Mouse (Mus musculus) midbrain, postnatal 0 days (tissue): ENCODE data around the gene Arl2bp. TPM values are rescaled to one million over a fixed set of nuclear protein-coding genes. Genes with fewer than 3 reads are reported as not detected.

Experiments
- ATAC-seq: fragments of 200-750 bp; cut with Nextera tagmentation; 2 replicates; pipeline ENCODE4 v1.8.0; 2017; ENCODE audit warnings: moderate number of reproducible peaks, mild to moderate bottlenecking, moderate TSS enrichment, moderate library complexity; ENCODE audit not compliant: low FRiP score
- DNase-seq: peaks from one replicate; pipeline ENCODE4 v3.0.0-alpha.2; 2015; ENCODE audit warnings: low spot score
- H3K27ac ChIP-seq: fragments of 300-500 bp; sonication (generic); 2 replicates; pipeline ENCODE4 v1.5.1; 2014; ENCODE audit warnings: low read depth, mild to moderate bottlenecking, low read length, mixed read lengths
- H3K27me3 ChIP-seq: fragments of 300-500 bp; sonication (generic); 2 replicates; pipeline ENCODE4 v1.6.1; 2014; ENCODE audit warnings: low read length, control low read depth, mixed read lengths; ENCODE audit not compliant: insufficient read depth
- H3K36me3 ChIP-seq: fragments of 300-500 bp; sonication (generic); 2 replicates; pipeline ENCODE4 v1.6.1; 2014; ENCODE audit warnings: low read length, control low read depth, mixed read lengths; ENCODE audit not compliant: insufficient read depth
- H3K4me1 ChIP-seq: fragments of 300-500 bp; sonication (generic); 2 replicates; pipeline ENCODE4 v1.6.1; 2014; ENCODE audit warnings: mild to moderate bottlenecking, control low read depth, antibody characterized with exemption, low read length, mixed read lengths; ENCODE audit not compliant: insufficient read depth
- H3K4me2 ChIP-seq: fragments of 300-500 bp; sonication (generic); 2 replicates; pipeline ENCODE4 v1.6.1; 2014; ENCODE audit warnings: low read depth, mild to moderate bottlenecking, low read length, mixed read lengths; ENCODE audit not compliant: poor library complexity, severe bottlenecking
- H3K4me3 ChIP-seq: fragments of 300-500 bp; sonication (generic); 2 replicates; pipeline ENCODE4 v1.5.1; 2014; ENCODE audit warnings: low read depth, mild to moderate bottlenecking, low read length, moderate library complexity
- H3K9ac ChIP-seq: fragments of 300-500 bp; sonication (generic); replicated peaks from 2 replicates; pipeline ENCODE4 v1.6.1; 2014; ENCODE audit warnings: mild to moderate bottlenecking, low read length, moderate library complexity, mixed read lengths; ENCODE audit not compliant: poor library complexity, severe bottlenecking
- H3K9me3 ChIP-seq: fragments of 300-500 bp; sonication (generic); 2 replicates; pipeline ENCODE4 v1.6.1; 2016; ENCODE audit warnings: low read length, control low read depth
- CTCF ChIP-seq: IDR thresholded peaks from 2 replicates; pipeline ENCODE4 v1.5.1; 2016; ENCODE audit warnings: antibody characterized with exemption, mild to moderate bottlenecking
- WGBS: fragments of 180-500 bp; shearing (Covaris S2); extraction: QIAGEN DNeasy Blood & Tissue Kit; methylation state at CpG from one replicate; pipeline ENCODE4 v1.1.7; 2014; 5-methylcytosine and 5-hydroxymethylcytosine counted together
- polyA plus RNA-seq: library from polyadenylated mRNA; unstranded; fragments of >200 nt; fragmentation: Nextera tagmentation; extraction: Ambion mirVana; gene quantifications from 2 replicates; pipeline ENCODE4 v1.2.1, GENCODE M21; 2015
- total RNA-seq: library from RNA; depleted of rRNA; stranded (reverse); fragments of >200 nt; gene quantifications from 2 replicates; pipeline ENCODE4 v1.2.3, GENCODE M21; 2014

Gene Arl2bp
- total and polyA plus RNA-seq, 2 experiments from 2014 or later = 187 to 246 TPM

GRCm38 (mm10) chr8:94697956-94698355 lies 31.6 kb downstream of the Arl2bp start:
- ATAC-seq = no peak
- no peak overlapping the region for H3K9ac ChIP-seq
- no peaks in the 10 kb centered on the region for H3K36me3 ChIP-seq

GRCm38 (mm10) chr8:94699366-94699765 lies 33.0 kb downstream of the Arl2bp start:
- H3K9ac ChIP-seq = no peak overlapping the region
- DNase-seq (no peak), ATAC-seq (no peak)
- peaks cover 28% of the 10 kb centered on the region for H3K27me3 ChIP-seq
- no peak overlapping the region for H3K4me3 ChIP-seq
- H3K4me2 ChIP-seq = no peak overlapping the region
- no peak for TF ChIP-seq CTCF
- H3K36me3 ChIP-seq = no peaks in the 10 kb centered on the region
- WGBS = 54% methylated on average over 16 of the region's 16 CpGs
- no peak overlapping the region for H3K27ac ChIP-seq
- H3K4me1 ChIP-seq = no peaks in the 10 kb centered on the region
- H3K9me3 ChIP-seq = no peaks in the 10 kb centered on the region

More at GRCm38 (mm10) chr8:94697956-94698355, 31.6 kb downstream of the Arl2bp start:
- H3K4me3 ChIP-seq = no peak overlapping the region
- no peak overlapping the region for H3K27ac ChIP-seq
- TF ChIP-seq CTCF = no peak
- peaks cover 36% of the 10 kb centered on the region for H3K27me3 ChIP-seq
- DNase-seq = no peak
- no peak overlapping the region for H3K4me2 ChIP-seq
- no peaks in the 10 kb centered on the region for H3K9me3 ChIP-seq
- 83% methylated on average over 6 of the region's 6 CpGs for WGBS
- no peaks in the 10 kb centered on the region for H3K4me1 ChIP-seq

- Histone ChIP-seq H3K4me1 (no peaks in the 10 kb centered on the region), H3K27ac (no peak overlapping the region), H3K4me3 (no peak overlapping the region), H3K27me3 (peaks cover 21% of the 10 kb centered on the region), H3K36me3 (no peaks in the 10 kb centered on the region), H3K4me2 (no peak overlapping the region), H3K9ac (no peak overlapping the region), H3K9me3 (no peaks in the 10 kb centered on the region)
- ATAC-seq = no peak
- no peak for TF ChIP-seq CTCF
- WGBS = 94% methylated on average over 4 of the region's 4 CpGs
- no peak for DNase-seq
Measured at GRCm38 (mm10) chr8:94700421-94700935, 34.1 kb downstream of the Arl2bp start.

- ATAC-seq (no peak), DNase-seq (no peak)
- peak overlapping the region; percentile 44; the same call in 1 of the 2 replicates for H3K4me3 ChIP-seq
- H3K27ac ChIP-seq = no peak overlapping the region
- H3K36me3 ChIP-seq = no peaks in the 10 kb centered on the region
- WGBS = 64% methylated on average over 3 of the region's 3 CpGs
- H3K9me3 ChIP-seq = no peaks in the 10 kb centered on the region
- 0 out of 2 replicates have a peak, but pooled peaks cover 2% of the 10 kb centered on the region for H3K4me1 ChIP-seq
- H3K4me2 ChIP-seq = 0 out of 2 replicates have a peak overlapping the region, but pooled peaks have one; percentile 43
- H3K9ac ChIP-seq = no peak overlapping the region
- peaks cover 5% of the 10 kb centered on the region; the same call in 1 of the 2 replicates for H3K27me3 ChIP-seq
- TF ChIP-seq CTCF = no peak
Measured at GRCm38 (mm10) chr8:94702156-94702555, 35.8 kb downstream of the Arl2bp start.

GRCm38 (mm10) chr8:94702844-94703813 lies 36.7 kb downstream of the Arl2bp start:
- DNase-seq (peak; percentile 91), ATAC-seq (peak; percentile 75)
- TF ChIP-seq CTCF = peak; percentile 90
- H3K27ac ChIP-seq = peak overlapping the region; percentile 87
- H3K4me2 ChIP-seq = peak overlapping the region; percentile 43
- no peaks in the 10 kb centered on the region for H3K9me3 ChIP-seq
- 0 out of 2 replicates have a peak, but pooled peaks cover 2% of the 10 kb centered on the region for H3K4me1 ChIP-seq
- H3K9ac ChIP-seq = peak overlapping the region; percentile 59
- peak overlapping the region; percentile 44 for H3K4me3 ChIP-seq
- WGBS = under 1% methylated on average over 35 of the region's 35 CpGs
- H3K36me3 ChIP-seq = no peaks in the 10 kb centered on the region
- no peaks in the 10 kb centered on the region for H3K27me3 ChIP-seq
